Mouse (Mus musculus): Measurements from ENCODE around the gene Olfr480. TPM values are rescaled to one million over a fixed set of nuclear protein-coding genes. Genes with fewer than 3 reads are reported as not detected.

The Olfr480 gene
- total RNA-seq (2021): not detected
- long read RNA-seq, experiment 1: 0 reads
- long read RNA-seq, experiment 2: 0 reads

- no peak for DNase-seq (ENCODE audit: low spot score in 2 of 2)
These were observed at the start of gene Olfr480 for GRCm38 (mm10) chr7:108067246-108067645. TSS of gene Olfr480 (minus strand) at chr7:108067346.

- DNase-seq (ENCODE audit: low spot score in 2 of 2): no peak
These were observed 33.4 kb upstream of the Olfr480 start, which contains the start of gene Olfr483 for GRCm38 (mm10) chr7:108100549-108100948. TSS of gene Olfr483 (plus strand) at chr7:108100849.

- no peak for DNase-seq (ENCODE audit: low spot score in 2 of 2)
These were observed 30.3 kb upstream of the Olfr480 start, which contains the start of gene Olfr482 for GRCm38 (mm10) chr7:108097486-108097885. TSS of gene Olfr482 (minus strand) at chr7:108097586.

- DNase-seq (ENCODE audit: low spot score in 2 of 2): no peak
These were observed 12.4 kb upstream of the Olfr480 start, which contains the start of gene Olfr481 for GRCm38 (mm10) chr7:108079555-108079954. TSS of gene Olfr481 (plus strand) at chr7:108079855.

- DNase-seq (ENCODE audit: low spot score in 2 of 2): no peak
These were observed 16.8 kb downstream of the Olfr480 start, which contains the start of gene Olfr479 for GRCm38 (mm10) chr7:108050393-108050792. TSS of gene Olfr479 (plus strand) at chr7:108050693.

GRCm38 (mm10) chr7:108033889-108034288 is 33.3 kb downstream of the Olfr480 start, which contains the start of gene Olfr478:
TSS of gene Olfr478 (minus strand) at chr7:108033989.
- no peak for DNase-seq (ENCODE audit: low spot score in 2 of 2)

Other genes with a start within 250 kb of the Olfr480 start
- not detected for gene Olfr469, start 241.8 kb downstream of the Olfr480 start, total RNA-seq (2021)
- gene Olfr470, start 219.9 kb downstream of the Olfr480 start, total RNA-seq (2021): not detected
- gene Olfr472, start 169.4 kb downstream of the Olfr480 start, total RNA-seq (2021): not detected
- gene Olfr473, start 136.9 kb downstream of the Olfr480 start, total RNA-seq (2021): not detected
- not detected for gene Olfr474, start 112.7 kb downstream of the Olfr480 start, total RNA-seq (2021)
- not detected for gene Olfr476, start 102.5 kb downstream of the Olfr480 start, total RNA-seq (2021)
- not detected for gene Olfr477, start 80.7 kb downstream of the Olfr480 start, total RNA-seq (2021)
- gene Olfr478, start 33.4 kb downstream of the Olfr480 start, total RNA-seq (2021): not detected
- not detected for gene Olfr479, start 16.7 kb downstream of the Olfr480 start, total RNA-seq (2021)
- gene Olfr481, start 12.5 kb upstream of the Olfr480 start, total RNA-seq (2021): not detected
- gene Olfr482, start 30.2 kb upstream of the Olfr480 start, total RNA-seq (2021): 1 to 10 TPM; 1.9 to 2.0 TPM
- gene Olfr483, start 33.5 kb upstream of the Olfr480 start, total RNA-seq (2021): not detected
- gene Olfr484, start 60.1 kb upstream of the Olfr480 start, total RNA-seq (2021): not detected
- not detected for gene Olfr485, start 92.5 kb upstream of the Olfr480 start, total RNA-seq (2021)
- gene Olfr486, start 105.4 kb upstream of the Olfr480 start, total RNA-seq (2021): not detected
- not detected for gene Olfr487, start 147.3 kb upstream of the Olfr480 start, total RNA-seq (2021)
- gene Olfr488, start 191.0 kb upstream of the Olfr480 start, total RNA-seq (2021): not detected
- gene Olfr490, start 221.6 kb upstream of the Olfr480 start, total RNA-seq (2021): not detected
- gene Olfr491, start 246.1 kb upstream of the Olfr480 start, total RNA-seq (2021): not detected

Measured in adrenal gland, adult 18-20 months (tissue).